Mouse (Mus musculus) embryonic facial prominence, embryonic 14.5 days (tissue): ENCODE data around the gene Sgcd. TPM values are rescaled to one million over a fixed set of nuclear protein-coding genes. Genes with fewer than 3 reads are reported as not detected.

Experiments
- ATAC-seq: fragments of 200-750 bp; cut with Nextera tagmentation; 2 replicates; pipeline ENCODE4 v1.8.0; 2017; ENCODE audit warnings: low read depth, moderate number of reproducible peaks, moderate TSS enrichment
- DNase-seq: peaks from one replicate; pipeline ENCODE4 v3.0.0-alpha.2; 2015; ENCODE audit warnings: low spot score
- H3K27ac ChIP-seq: fragments of 300-500 bp; sonication (generic); replicated peaks from 2 replicates; pipeline ENCODE4 v1.5.1; 2014; ENCODE audit warnings: low read depth, mild to moderate bottlenecking, low read length, moderate library complexity
- H3K27me3 ChIP-seq: fragments of 300-500 bp; sonication (generic); replicated peaks from 2 replicates; pipeline ENCODE4 v1.6.1; 2014; ENCODE audit warnings: low read length; ENCODE audit not compliant: control insufficient read depth, insufficient read depth
- H3K36me3 ChIP-seq: fragments of 300-500 bp; sonication (generic); 2 replicates; pipeline ENCODE4 v1.6.1; 2014; ENCODE audit warnings: low read length, mixed read lengths; ENCODE audit not compliant: control insufficient read depth, insufficient read depth
- H3K4me1 ChIP-seq: fragments of 300-500 bp; sonication (generic); 2 replicates; pipeline ENCODE4 v1.6.1; 2014; ENCODE audit warnings: antibody characterized with exemption, low read length; ENCODE audit not compliant: control insufficient read depth, insufficient read depth
- H3K4me2 ChIP-seq: fragments of 300-500 bp; sonication (generic); 2 replicates; pipeline ENCODE4 v1.6.1; 2014; ENCODE audit warnings: low read depth, mild to moderate bottlenecking, low read length, moderate library complexity, mixed read lengths
- H3K4me3 ChIP-seq: fragments of 300-500 bp; sonication (generic); 2 replicates; pipeline ENCODE4 v1.5.1; 2014; ENCODE audit warnings: low read depth, mild to moderate bottlenecking, low read length
- H3K9ac ChIP-seq: fragments of 300-500 bp; sonication (generic); 2 replicates; pipeline ENCODE4 v1.6.1; 2014; ENCODE audit warnings: low read depth, mild to moderate bottlenecking, low read length, moderate library complexity, mixed read lengths
- H3K9me3 ChIP-seq: fragments of 300-500 bp; sonication (generic); 2 replicates; pipeline ENCODE4 v1.6.1; 2016; ENCODE audit warnings: low read length; ENCODE audit not compliant: control insufficient read depth
- WGBS: fragments of 180-500 bp; shearing (Covaris S2); extraction: QIAGEN DNeasy Blood & Tissue Kit; methylation state at CpG from one replicate; pipeline ENCODE4 v1.1.7; 2014; 5-methylcytosine and 5-hydroxymethylcytosine counted together
- polyA plus RNA-seq: library from polyadenylated mRNA; unstranded; fragments of >200 nt; fragmentation: Nextera tagmentation; extraction: Ambion mirVana; gene quantifications from 2 replicates; pipeline ENCODE4 v1.2.1, GENCODE M21; 2014

Gene Sgcd
- polyA plus RNA-seq, 1 experiment from 2014 or later, result 12.0 TPM

DNA sequence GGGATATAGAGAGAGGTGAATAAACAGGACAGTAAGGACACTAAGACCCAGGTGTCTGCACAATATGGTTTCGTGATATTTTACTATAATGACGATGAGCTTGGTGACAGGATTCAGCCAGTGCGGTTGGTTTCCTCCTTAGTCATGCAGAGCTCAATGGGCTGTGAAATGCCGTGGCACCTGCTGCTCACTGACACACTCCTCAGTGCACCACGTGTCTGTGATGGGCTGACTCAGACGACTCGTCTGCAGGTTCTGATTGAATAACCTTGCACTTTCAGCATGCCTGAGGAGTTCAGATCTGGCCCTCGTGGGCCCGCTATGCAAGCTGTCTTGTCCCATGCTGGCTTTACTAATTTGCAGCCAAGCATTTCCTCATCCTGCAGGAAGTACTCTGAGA, 839.2 kb downstream of the Sgcd start:
- Histone ChIP-seq H3K4me2 (no peak overlapping the region), H3K9me3 (no peaks in the 10 kb centered on the region), H3K4me3 (no peak overlapping the region), H3K4me1 (no peaks in the 10 kb centered on the region), H3K36me3 (no peaks in the 10 kb centered on the region), H3K27me3 (no peaks in the 10 kb centered on the region), H3K9ac (no peak overlapping the region), H3K27ac (no peak overlapping the region)
- ATAC-seq (no peak), DNase-seq (no peak)
- 77% methylated on average over 9 of the region's 9 CpGs for WGBS

DNA sequence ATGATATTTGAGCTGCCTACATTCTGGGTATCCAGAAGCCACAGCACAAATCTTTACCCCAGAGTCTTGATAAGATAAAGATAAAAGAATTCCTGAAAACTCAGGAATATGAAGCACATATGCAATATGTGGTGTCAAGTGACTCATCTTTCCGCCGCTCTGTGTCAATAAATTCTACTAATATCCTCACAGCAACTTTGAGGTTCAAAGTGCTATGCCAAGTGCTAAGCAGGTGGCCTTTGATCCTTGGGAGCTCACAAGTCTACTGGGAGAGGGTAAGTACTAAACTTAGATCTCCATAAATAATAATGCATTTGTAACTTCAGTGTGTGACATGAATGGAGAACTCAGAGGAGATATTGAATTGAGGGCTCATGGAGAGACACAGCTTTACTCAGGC, 848.9 kb downstream of the Sgcd start:
- Histone ChIP-seq H3K9ac (no peak overlapping the region), H3K9me3 (0 out of 2 replicates have a peak, but pooled peaks cover 3% of the 10 kb centered on the region), H3K27ac (no peak overlapping the region), H3K36me3 (no peaks in the 10 kb centered on the region), H3K27me3 (no peaks in the 10 kb centered on the region), H3K4me1 (no peaks in the 10 kb centered on the region), H3K4me2 (no peak overlapping the region), H3K4me3 (no peak overlapping the region)
- no peak for DNase-seq
- ATAC-seq, result no peak
- WGBS, result 84% methylated on average over 2 of the region's 2 CpGs

DNA sequence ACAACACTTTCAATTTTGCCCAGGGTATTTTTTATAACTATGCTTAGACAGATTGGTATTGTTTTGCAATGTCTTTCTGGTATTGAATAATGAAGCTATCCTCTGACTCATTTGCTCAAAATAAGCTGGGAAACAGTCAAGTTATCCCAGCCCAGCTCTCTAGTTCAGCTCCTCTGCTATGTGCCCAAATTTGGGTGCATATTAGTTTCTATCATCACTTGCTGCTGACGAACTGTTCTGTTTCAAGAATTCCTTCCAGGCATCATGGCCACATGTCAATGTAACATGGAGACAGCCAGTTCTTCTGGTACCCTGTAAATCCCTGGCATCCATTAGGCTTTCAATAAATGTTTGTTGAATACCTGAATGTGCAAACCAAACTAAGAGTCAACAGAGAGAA, 849.5 kb downstream of the Sgcd start:
- Histone ChIP-seq H3K4me1 (no peaks in the 10 kb centered on the region), H3K27ac (no peak overlapping the region), H3K9ac (no peak overlapping the region), H3K9me3 (0 out of 2 replicates have a peak, but pooled peaks cover 3% of the 10 kb centered on the region), H3K4me3 (no peak overlapping the region), H3K4me2 (no peak overlapping the region), H3K27me3 (no peaks in the 10 kb centered on the region), H3K36me3 (no peaks in the 10 kb centered on the region)
- no peak for DNase-seq
- no peak for ATAC-seq
- WGBS, result 71% methylated on average over 1 of the region's 1 CpGs

DNA sequence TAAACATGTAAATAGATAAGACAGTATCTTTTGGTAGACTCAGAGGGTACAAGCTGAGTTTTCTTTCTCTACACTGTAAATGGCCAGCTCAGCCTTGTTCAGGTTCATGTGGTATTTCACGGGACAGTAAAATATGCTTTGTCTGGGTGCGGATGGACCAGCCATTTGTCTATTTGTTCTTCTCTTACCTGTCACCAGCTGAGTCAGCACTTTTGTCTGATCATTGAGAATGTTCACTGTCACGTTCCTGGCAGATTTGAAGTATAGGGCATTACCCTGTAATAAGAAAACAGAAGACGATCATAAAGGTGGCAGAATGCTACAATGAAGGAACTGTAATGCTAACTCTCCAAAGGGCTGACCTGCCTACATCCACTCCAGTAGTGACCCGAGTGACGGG, 856.4 kb downstream of the Sgcd start:
- H3K9ac ChIP-seq, result no peak overlapping the region
- H3K36me3 ChIP-seq, result no peaks in the 10 kb centered on the region
- DNase-seq (no peak), ATAC-seq (no peak)
- H3K27me3 ChIP-seq, result no peaks in the 10 kb centered on the region
- H3K4me2 ChIP-seq, result no peak overlapping the region
- WGBS, result 91% methylated on average over 6 of the region's 6 CpGs
- H3K9me3 ChIP-seq, result no peaks in the 10 kb centered on the region
- H3K4me1 ChIP-seq, result no peaks in the 10 kb centered on the region
- no peak overlapping the region for H3K27ac ChIP-seq
- no peak overlapping the region for H3K4me3 ChIP-seq

DNA sequence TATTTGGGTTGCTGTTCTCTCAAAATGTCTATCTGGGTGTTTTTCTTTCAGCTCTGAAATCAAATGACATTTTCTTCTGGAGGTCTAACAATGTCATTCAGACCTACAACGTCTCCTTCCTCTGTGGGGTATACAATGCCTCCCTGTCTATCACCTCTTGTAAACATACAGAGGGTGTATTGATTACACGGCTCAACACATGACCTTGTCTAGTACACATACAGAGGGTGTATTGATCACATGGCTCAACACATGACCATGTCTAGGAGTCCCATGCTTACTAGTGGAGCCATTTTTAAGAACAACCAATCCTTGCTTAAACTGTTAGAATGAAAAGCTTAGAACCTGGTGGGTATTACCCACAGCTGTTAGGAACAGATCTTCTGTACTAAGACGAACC, 858.3 kb downstream of the Sgcd start:
- Histone ChIP-seq H3K27ac (no peak overlapping the region), H3K9ac (no peak overlapping the region), H3K27me3 (no peaks in the 10 kb centered on the region), H3K4me3 (no peak overlapping the region), H3K4me2 (no peak overlapping the region), H3K36me3 (no peaks in the 10 kb centered on the region), H3K4me1 (no peaks in the 10 kb centered on the region; the same call in 1 of the 2 replicates), H3K9me3 (no peaks in the 10 kb centered on the region)
- no peak for DNase-seq
- 71% methylated on average over 3 of the region's 3 CpGs for WGBS
- ATAC-seq, result no peak

DNA sequence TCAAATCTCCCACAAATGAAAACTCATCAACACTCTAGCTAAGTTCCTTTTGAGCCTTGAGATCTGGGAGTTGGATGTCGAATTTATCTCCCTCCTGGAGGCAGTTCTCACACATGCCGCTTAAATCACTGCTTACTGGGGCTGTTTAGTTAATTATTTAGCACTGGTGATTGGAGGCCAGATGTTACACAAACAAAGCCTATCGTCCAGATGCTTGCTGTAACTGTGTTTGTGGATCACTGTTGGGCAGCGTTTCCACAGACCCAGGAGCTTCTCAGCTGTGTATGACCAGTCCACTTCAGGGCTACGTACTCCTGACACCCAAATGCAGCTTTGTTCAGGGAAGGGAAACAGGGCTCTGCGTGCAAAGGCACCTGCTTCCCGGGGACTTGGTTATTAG, 858.8 kb downstream of the Sgcd start:
- DNase-seq (no peak), ATAC-seq (no peak)
- no peaks in the 10 kb centered on the region for H3K9me3 ChIP-seq
- H3K9ac ChIP-seq, result no peak overlapping the region
- no peaks in the 10 kb centered on the region for H3K36me3 ChIP-seq
- no peak overlapping the region for H3K27ac ChIP-seq
- H3K4me1 ChIP-seq, result no peaks in the 10 kb centered on the region; the same call in 1 of the 2 replicates
- no peak overlapping the region for H3K4me3 ChIP-seq
- no peak overlapping the region for H3K4me2 ChIP-seq
- 53% methylated on average over 7 of the region's 7 CpGs for WGBS
- H3K27me3 ChIP-seq, result no peaks in the 10 kb centered on the region

DNA sequence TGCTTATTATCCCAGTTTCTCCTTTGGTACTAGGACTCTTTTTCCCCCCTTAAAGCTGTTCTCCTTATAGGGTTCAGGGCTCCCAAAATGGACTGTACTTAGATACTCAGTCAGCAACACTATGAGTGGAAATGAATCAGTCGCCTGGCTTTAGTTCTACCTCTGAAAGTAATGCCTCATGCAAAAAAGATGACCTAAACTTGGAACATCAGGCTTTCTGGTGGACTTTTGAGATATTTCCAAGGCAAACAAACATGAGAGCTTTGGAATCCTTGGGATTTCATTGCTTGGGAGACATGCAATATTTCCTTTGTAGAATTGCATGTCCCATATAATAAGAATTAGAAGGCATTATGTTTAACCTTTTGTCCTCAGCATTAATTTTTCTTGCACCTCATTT, 859.6 kb downstream of the Sgcd start:
- no peaks in the 10 kb centered on the region for H3K36me3 ChIP-seq
- H3K9ac ChIP-seq, result no peak overlapping the region
- no peak overlapping the region for H3K27ac ChIP-seq
- no peaks in the 10 kb centered on the region; the same call in 1 of the 2 replicates for H3K4me1 ChIP-seq
- H3K27me3 ChIP-seq, result no peaks in the 10 kb centered on the region
- ATAC-seq (no peak), DNase-seq (no peak)
- no peak overlapping the region for H3K4me2 ChIP-seq
- H3K9me3 ChIP-seq, result no peaks in the 10 kb centered on the region
- 79% methylated on average over 1 of the region's 1 CpGs for WGBS
- H3K4me3 ChIP-seq, result no peak overlapping the region

DNA sequence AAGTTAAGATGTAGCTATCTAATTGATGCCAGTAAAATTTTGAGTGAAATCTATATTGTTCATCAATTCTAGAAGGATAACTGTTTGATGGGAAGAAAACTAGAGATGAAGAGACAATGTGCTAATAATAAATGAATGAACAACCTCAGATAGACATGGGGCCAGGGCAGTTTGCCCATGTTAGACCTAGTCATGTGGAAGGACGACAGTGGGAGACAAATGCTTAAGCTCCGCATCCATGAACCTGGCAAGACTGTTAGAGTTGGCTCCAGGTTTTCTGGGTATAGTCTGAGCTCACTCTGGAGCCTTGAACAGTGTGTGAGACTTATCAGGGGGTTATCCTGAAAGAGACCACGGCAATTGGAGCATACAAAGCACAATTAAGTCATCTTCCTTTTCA, 860.4 kb downstream of the Sgcd start:
- Histone ChIP-seq H3K4me3 (no peak overlapping the region), H3K36me3 (no peaks in the 10 kb centered on the region), H3K4me1 (no peaks in the 10 kb centered on the region; the same call in 1 of the 2 replicates), H3K9ac (no peak overlapping the region), H3K4me2 (no peak overlapping the region), H3K27me3 (no peaks in the 10 kb centered on the region), H3K9me3 (no peaks in the 10 kb centered on the region), H3K27ac (no peak overlapping the region)
- 85% methylated on average over 3 of the region's 3 CpGs for WGBS
- ATAC-seq, result no peak
- no peak for DNase-seq

DNA sequence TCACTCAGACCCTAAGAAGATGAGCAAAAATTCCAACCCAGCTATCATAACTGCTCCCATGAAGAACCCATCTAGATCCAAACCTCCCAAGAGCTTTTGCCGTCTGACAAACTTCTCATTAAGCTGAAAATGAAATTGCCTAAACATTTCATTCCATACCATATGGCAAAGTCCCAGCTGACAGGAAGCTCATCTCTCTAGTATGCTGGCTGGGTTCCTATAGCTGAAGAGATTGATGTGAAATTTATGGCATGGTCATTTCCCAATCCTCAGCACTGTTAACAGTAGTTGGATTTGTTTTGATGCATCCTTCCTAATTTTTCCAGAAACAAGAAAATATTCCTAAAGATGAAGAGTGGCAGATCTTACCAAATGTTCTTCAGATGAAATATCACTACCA, 867.9 kb downstream of the Sgcd start:
- Histone ChIP-seq H3K36me3 (no peaks in the 10 kb centered on the region), H3K27me3 (no peaks in the 10 kb centered on the region), H3K9ac (no peak overlapping the region), H3K27ac (no peak overlapping the region), H3K4me2 (no peak overlapping the region), H3K4me1 (peaks cover 5% of the 10 kb centered on the region; the same call in 1 of the 2 replicates), H3K9me3 (no peaks in the 10 kb centered on the region), H3K4me3 (no peak overlapping the region)
- WGBS, result 76% methylated on average over 1 of the region's 1 CpGs
- DNase-seq, result no peak
- no peak for ATAC-seq
